Mouse (Mus musculus): ENCODE data around the gene Zfp260. TPM values are rescaled to one million over a fixed set of nuclear protein-coding genes. Genes with fewer than 3 reads are reported as not detected.
A peak's percentile ranks its signal among the peaks of the same experiment; 100 is the strongest.

The Zfp260 gene
- polyA plus RNA-seq, 1 experiment, result 36.4 TPM

- no peaks in the 10 kb centered on the region for H3K27me3 ChIP-seq (ENCODE audit: control insufficient read depth, insufficient read depth, low read length)
- TF ChIP-seq CTCF (IDR thresholded peaks at IDR 0.05; ENCODE audit: borderline replicate concordance, control insufficient read depth, extremely low read depth, insufficient read depth, low read length, poor library complexity) (no peak), POLR2A (IDR thresholded peaks at IDR 0.05; ENCODE audit: control insufficient read depth, extremely low read depth, insufficient read depth, low read length, poor library complexity) (no peak)
- no peaks in the 10 kb centered on the region for H3K4me1 ChIP-seq (replicated peaks; ENCODE audit: control insufficient read depth, insufficient read depth, low read length)
- H3K36me3 ChIP-seq (ENCODE audit: control insufficient read depth, insufficient read depth, low read length), result peaks cover 20% of the 10 kb centered on the region; the same call in 1 of the 2 replicates
- H3K27ac ChIP-seq (ENCODE audit: control insufficient read depth, insufficient read depth, low read length), result no peak overlapping the region
- WGBS, result 95% methylated on average over 5 of the region's 5 CpGs
- no peak for DNase-seq
- no peak overlapping the region for H3K4me3 ChIP-seq (ENCODE audit: control insufficient read depth, insufficient read depth, low read length)
Observed at GRCm38 (mm10) chr7:30064622-30065021, 30.0 kb upstream of the Zfp260 start.

- 0 out of 2 replicates have a peak, but pooled peaks have one; percentile 22 for TF ChIP-seq CTCF (IDR thresholded peaks at IDR 0.05; ENCODE audit: borderline replicate concordance, control insufficient read depth, extremely low read depth, insufficient read depth, low read length, poor library complexity)
- TF ChIP-seq POLR2A (IDR thresholded peaks at IDR 0.05; ENCODE audit: control insufficient read depth, extremely low read depth, insufficient read depth, low read length, poor library complexity), result peak; percentile 87
- H3K27me3 ChIP-seq (ENCODE audit: control insufficient read depth, insufficient read depth, low read length), result no peaks in the 10 kb centered on the region
- H3K36me3 ChIP-seq (ENCODE audit: control insufficient read depth, insufficient read depth, low read length), result peaks cover 4% of the 10 kb centered on the region; the same call in 1 of the 2 replicates
- peak; percentile 89 for DNase-seq
- peaks cover 4% of the 10 kb centered on the region for H3K4me1 ChIP-seq (replicated peaks; ENCODE audit: control insufficient read depth, insufficient read depth, low read length)
- H3K27ac ChIP-seq (ENCODE audit: control insufficient read depth, insufficient read depth, low read length), result peak within 1 kb of the TSS; percentile 1; the same call in 1 of the 2 replicates
- H3K4me3 ChIP-seq (ENCODE audit: control insufficient read depth, insufficient read depth, low read length), result peak within 1 kb of the TSS; percentile 72
- WGBS, result under 1% methylated on average over 50 of the region's 50 CpGs
Observed at GRCm38 (mm10) chr7:30072146-30073028, 22.2 kb upstream of the Zfp260 start, which contains the start of gene Zfp82. TSS of gene Zfp82 (minus strand) at chr7:30072900.

GRCm38 (mm10) chr7:30086524-30086923 is 8.1 kb upstream of the Zfp260 start:
- H3K4me3 ChIP-seq (ENCODE audit: control insufficient read depth, insufficient read depth, low read length), result no peak overlapping the region
- peaks cover 9% of the 10 kb centered on the region for H3K4me1 ChIP-seq (replicated peaks; ENCODE audit: control insufficient read depth, insufficient read depth, low read length)
- H3K27me3 ChIP-seq (ENCODE audit: control insufficient read depth, insufficient read depth, low read length), result no peaks in the 10 kb centered on the region
- TF ChIP-seq POLR2A (IDR thresholded peaks at IDR 0.05; ENCODE audit: control insufficient read depth, extremely low read depth, insufficient read depth, low read length, poor library complexity), result no peak
- TF ChIP-seq CTCF (IDR thresholded peaks at IDR 0.05; ENCODE audit: borderline replicate concordance, control insufficient read depth, extremely low read depth, insufficient read depth, low read length, poor library complexity), result no peak
- 59% methylated on average over 9 of the region's 9 CpGs for WGBS
- H3K36me3 ChIP-seq (ENCODE audit: control insufficient read depth, insufficient read depth, low read length), result no peaks in the 10 kb centered on the region
- H3K27ac ChIP-seq (ENCODE audit: control insufficient read depth, insufficient read depth, low read length), result no peak overlapping the region
- DNase-seq, result no peak

- Histone ChIP-seq H3K36me3 (ENCODE audit: control insufficient read depth, insufficient read depth, low read length) (no peaks in the 10 kb centered on the region), H3K27me3 (ENCODE audit: control insufficient read depth, insufficient read depth, low read length) (no peaks in the 10 kb centered on the region), H3K4me1 (replicated peaks; ENCODE audit: control insufficient read depth, insufficient read depth, low read length) (peaks cover 12% of the 10 kb centered on the region), H3K4me3 (ENCODE audit: control insufficient read depth, insufficient read depth, low read length) (no peak overlapping the region), H3K27ac (ENCODE audit: control insufficient read depth, insufficient read depth, low read length) (no peak overlapping the region)
- peak; percentile 4 for DNase-seq
- TF ChIP-seq CTCF (IDR thresholded peaks at IDR 0.05; ENCODE audit: borderline replicate concordance, control insufficient read depth, extremely low read depth, insufficient read depth, low read length, poor library complexity), result no peak
- TF ChIP-seq POLR2A (IDR thresholded peaks at IDR 0.05; ENCODE audit: control insufficient read depth, extremely low read depth, insufficient read depth, low read length, poor library complexity), result no peak
- WGBS, result 41% methylated on average over 6 of the region's 6 CpGs
Observed at GRCm38 (mm10) chr7:30089405-30089804, 5.2 kb upstream of the Zfp260 start.

GRCm38 (mm10) chr7:30090092-30090969 is 4.2 kb upstream of the Zfp260 start, which contains the start of the genes Gm26920 and Zfp566:
TSS of gene Gm26920 (minus strand) at chr7:30090410.
TSS of gene Zfp566 (minus strand) at chr7:30090527.
- peak within 1 kb of the TSS; percentile 1; the same call in 1 of the 2 replicates for H3K27ac ChIP-seq (ENCODE audit: control insufficient read depth, insufficient read depth, low read length)
- peaks cover 12% of the 10 kb centered on the region for H3K4me1 ChIP-seq (replicated peaks; ENCODE audit: control insufficient read depth, insufficient read depth, low read length)
- H3K36me3 ChIP-seq (ENCODE audit: control insufficient read depth, insufficient read depth, low read length), result no peaks in the 10 kb centered on the region
- H3K27me3 ChIP-seq (ENCODE audit: control insufficient read depth, insufficient read depth, low read length), result no peaks in the 10 kb centered on the region
- peak; percentile 95 for DNase-seq
- H3K4me3 ChIP-seq (ENCODE audit: control insufficient read depth, insufficient read depth, low read length), result peak within 1 kb of the TSS; percentile 55
- TF ChIP-seq POLR2A (IDR thresholded peaks at IDR 0.05; ENCODE audit: control insufficient read depth, extremely low read depth, insufficient read depth, low read length, poor library complexity) (peak; percentile 67), CTCF (IDR thresholded peaks at IDR 0.05; ENCODE audit: borderline replicate concordance, control insufficient read depth, extremely low read depth, insufficient read depth, low read length, poor library complexity) (no peak)
- WGBS, result under 1% methylated on average over 40 of the region's 40 CpGs
